Mouse (Mus musculus): ENCODE data around the gene Strbp.
A peak's percentile ranks its signal among the peaks of the same experiment; 100 is the strongest.

The Strbp gene

GRCm38 (mm10) chr2:37703230-37703954, at the start of gene Strbp:
TSS of gene Strbp (minus strand) at chr2:37703859.
- peak; percentile 89 to 93 for DNase-seq

DNA sequence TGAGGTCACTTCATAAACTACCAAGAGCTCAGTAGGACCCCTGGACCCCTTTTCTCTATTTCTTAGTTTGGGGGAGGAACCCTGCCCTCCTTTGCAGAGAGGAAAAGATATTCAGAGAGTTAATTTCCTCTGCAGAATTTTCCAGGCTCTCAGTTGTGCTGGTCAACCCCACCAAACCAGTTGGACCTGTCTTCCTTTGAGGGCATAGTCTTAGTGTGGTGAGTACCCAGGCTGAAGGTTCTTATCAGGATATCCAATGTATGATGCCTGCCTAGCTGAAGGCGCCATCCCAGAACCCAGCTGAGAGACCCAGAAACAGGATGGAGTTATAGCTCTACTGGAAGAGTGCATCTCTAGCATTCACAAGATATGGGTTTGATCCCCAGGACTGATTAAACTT, 47.5 kb upstream of the Strbp start:
- no peak for DNase-seq

DNA sequence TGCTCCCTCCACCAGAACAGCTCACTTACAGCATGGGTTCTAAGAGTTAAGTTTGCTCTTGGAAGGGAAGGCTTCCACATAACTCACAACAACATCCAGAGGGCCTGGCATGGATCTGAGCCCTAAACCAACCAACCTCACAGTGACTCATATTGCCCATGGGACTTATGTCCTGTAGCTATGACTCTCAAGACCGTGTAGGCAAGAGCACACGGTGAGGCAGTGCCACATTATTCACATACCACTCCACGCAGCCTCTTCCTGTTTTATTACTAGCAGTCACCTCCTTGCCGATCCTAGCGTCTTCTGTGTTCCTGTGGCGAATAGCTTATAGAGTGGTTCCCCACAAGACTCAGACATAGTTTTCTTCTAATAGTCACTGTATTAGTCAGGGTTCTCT, 45.7 kb upstream of the Strbp start:
- no peak for DNase-seq

- no peak for DNase-seq
Measured at GRCm38 (mm10) chr2:37748442-37749066, 44.9 kb upstream of the Strbp start.

DNA sequence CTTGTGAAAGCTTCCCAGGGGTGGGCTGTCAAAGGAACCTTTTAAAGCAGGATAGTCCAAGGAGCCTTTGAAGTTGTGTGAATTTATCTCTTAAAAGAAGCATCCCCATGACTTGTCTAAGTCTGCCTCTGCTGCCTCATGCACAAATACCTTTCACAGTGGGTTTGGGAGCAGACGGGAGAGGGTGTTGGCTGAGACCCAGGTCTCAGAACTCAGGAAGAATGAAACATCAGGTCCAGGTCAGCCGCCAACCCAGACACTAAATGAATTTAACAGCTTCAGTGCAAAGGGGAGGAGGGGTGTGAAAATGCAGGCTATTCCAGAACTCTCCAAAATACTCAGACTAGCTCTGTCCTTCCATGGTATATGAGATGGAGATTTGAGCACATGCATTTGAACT, 44.2 kb upstream of the Strbp start:
- DNase-seq = no peak

- DNase-seq = no peak
Measured at GRCm38 (mm10) chr2:37746293-37747049, 42.8 kb upstream of the Strbp start.

DNA sequence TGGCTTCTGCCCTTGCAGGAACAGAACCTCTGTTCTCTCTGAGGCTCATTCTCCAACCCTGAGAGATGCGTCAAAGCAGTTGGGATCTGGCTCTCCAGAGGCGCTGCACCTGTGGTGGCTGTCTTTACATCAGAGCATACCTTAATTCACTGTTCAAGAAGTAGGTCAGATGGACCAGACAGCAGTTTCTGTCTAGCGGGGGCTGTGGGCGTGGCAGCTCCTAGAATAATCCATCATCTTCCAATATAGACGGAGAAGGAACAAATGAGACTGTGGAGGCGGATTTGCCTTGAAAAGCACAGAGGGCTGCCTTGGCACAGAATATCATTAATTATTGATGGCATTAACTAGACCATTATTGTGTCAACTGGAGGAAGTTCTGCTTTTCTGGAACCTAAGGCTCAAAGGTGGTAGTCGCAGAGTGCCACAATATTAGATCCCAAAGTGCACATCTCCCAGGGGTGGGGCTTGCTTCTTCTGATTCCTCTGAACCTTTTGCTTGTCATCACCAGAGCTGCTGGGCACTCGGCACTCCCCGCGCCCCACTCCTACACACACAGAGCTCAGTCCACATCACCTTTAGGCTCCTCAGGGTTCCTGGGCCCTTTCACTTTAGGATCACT, 41.2 kb upstream of the Strbp start:
- no peak for DNase-seq

GRCm38 (mm10) chr2:37741806-37742554, 38.3 kb upstream of the Strbp start:
- no peak for DNase-seq

DNA sequence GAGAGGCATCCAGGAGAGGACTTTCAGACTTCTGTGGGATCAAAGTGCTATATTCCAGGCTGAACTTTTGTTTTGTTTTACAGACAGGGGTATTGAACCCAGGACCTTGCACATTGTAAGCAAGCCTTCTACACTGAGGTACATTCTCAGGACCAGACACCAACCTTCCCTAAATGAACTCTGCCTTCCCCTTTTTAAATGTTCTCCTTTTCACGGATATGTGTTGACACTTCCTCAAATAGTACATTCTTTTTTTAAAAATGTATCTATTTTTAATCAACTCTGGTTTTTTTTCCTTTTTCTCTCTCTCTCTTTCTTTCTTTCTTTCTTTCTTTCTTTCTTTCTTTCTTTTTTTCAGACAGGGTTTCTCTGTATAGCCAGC, 32.1 kb upstream of the Strbp start:
- DNase-seq = no peak

DNA sequence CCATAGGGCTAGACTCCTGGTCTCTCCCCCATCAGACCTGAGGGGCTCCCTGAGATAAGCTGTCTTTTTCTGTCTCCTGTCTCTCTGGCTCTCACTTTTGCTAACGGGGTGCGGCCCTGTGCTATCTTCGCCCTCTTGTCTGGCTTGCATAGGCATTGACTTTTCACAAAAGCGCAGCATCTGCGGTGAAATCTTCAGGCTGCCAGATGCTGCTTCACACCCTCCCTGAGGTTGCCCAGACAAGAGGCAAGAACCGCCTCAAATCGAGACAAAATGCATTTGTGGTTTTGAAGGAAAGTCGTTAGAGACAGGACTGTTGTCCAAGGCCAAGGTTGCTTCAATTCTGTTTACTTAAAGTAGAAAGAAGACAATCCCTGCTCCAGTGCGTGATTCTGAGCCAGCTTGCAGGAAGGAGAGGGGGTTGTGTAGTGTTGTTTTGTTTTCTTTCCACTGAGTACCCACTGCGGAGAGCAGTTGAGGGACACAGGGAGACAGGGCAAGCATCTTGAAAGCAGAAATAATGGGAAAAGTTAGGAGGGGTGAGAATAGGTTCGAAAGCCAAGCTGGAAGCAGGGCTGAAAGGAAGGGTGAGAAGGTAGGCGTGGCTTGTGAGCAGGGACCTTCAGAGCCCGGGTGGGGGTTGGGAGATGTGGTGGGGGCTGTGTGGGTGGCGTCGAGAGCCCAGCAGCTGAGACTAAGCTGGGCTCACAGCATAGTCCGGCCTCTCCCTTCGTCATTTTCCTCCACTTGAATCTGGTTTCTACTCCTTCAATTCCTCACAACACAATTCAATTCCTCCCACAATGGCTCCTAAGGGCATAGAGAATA, 31.5 kb upstream of the Strbp start:
- peak; percentile 13 to 46 for DNase-seq

DNA sequence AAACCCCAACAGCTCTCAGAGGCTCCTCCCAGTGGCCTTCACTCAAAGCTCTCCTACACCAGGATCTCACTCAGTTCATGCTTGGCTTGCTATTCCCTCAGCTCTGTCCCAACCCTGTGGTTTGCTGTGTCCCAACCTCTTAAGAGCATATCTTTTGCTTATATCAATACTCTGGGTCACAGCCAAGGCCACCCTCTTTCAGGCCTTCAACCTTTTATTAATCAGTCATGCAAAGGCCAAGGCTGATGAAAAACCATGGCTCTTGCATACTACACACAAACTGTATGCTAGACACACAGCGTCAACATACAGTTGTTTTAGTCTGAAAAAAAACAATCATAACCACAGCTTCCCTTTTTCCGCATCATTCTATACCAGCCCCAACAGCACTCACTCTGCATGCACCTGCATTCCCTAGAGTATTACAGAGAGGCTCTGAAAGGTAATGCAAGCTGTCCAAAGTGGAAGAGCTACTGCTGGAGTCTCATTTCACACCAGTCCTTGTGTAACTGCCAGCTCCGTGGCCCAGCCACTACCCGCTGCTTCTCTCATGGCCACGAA, 27.7 kb upstream of the Strbp start:
- no peak for DNase-seq

DNA sequence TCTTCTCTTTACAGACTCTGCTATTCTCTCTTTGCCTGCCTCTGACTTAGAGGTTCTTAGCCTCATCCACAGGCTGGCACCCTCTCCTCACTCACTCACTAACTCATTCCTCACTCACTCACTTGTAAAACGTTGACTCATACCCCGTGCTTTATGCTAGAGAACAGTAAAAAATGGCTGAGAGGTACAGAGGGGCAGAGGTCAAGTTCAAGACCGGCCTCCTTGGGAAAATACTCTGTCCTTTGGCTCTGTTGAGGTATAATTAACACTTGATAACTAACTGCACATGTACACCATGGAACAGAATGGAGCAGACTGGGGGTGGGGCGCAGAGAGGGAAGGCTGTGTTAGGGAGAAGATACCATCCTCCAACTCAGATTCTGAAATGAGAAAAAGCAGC, 20.6 kb upstream of the Strbp start:
- DNase-seq = no peak

DNA sequence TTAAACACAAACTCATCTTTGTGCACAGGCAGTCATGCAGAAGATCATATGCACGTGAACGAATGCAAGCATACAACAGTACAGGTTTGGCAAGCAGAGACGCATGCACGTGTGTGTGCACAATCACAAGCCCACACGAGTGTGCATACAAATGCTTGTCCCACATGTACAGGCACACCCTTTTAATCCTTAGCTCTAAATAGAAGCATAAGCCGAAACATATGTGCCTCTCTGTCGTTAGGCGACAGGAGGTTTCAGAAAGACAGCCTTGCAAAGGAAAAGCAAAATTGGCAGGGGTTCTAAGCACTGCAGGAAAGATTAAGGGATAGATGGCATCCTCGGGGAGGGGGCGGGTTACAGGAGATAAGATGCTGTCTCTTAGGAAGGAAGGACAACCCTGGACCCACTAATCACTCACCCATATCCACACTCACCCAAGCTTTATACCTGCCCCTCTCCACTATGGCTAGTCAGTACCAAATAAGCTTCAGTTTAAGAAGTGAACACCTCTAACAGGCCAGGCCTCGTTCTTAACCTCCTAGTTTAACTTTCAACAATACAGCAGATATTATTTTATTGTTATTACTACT, 19.9 kb upstream of the Strbp start:
- DNase-seq = no peak

- DNase-seq = peak in 1 of 2 experiments; percentile 20
Measured at GRCm38 (mm10) chr2:37722674-37723465, 19.2 kb upstream of the Strbp start.

- DNase-seq = no peak
Measured at GRCm38 (mm10) chr2:37716266-37716665, 12.6 kb upstream of the Strbp start.

- DNase-seq = no peak
Measured at GRCm38 (mm10) chr2:37715364-37715763, 11.7 kb upstream of the Strbp start.

GRCm38 (mm10) chr2:37713100-37713499, 9.4 kb upstream of the Strbp start:
- no peak for DNase-seq

- DNase-seq = no peak
Measured at GRCm38 (mm10) chr2:37708835-37709234, 5.2 kb upstream of the Strbp start.

DNA sequence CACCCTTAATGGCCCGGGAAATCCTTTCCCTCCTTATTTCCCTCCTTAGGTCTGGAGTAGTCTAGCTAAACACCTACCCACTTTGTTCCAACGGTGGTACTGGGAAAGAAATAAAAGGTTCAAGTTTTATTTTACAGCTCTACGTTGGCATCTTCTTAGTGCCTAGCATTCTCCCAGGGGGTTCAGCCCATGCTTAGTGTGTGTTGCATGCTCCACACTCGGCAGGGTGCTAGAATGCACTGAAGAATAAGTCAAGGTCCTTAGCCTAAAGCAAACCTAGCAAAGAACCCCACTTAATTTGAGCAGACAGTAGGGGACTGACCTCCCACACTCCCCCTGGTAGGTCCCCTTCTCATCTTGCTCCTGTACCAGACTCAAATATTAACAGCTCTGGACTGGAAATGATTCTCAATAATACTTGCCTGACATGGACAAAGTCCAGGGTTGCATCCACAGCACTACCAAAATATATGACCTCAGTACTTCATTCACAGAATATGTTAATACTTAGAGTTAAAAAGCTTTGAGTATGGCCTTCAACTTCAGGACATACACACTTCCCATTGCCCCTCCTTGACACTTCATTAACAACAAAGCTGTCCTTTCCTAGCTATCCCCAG, 592 bp upstream of the Strbp start:
- no peak for DNase-seq
